Mouse (Mus musculus) bone marrow macrophage, adult 2 months (primary cell): ENCODE measurements around the gene Rcc1l.

Experiments
- CTCF ChIP-seq: IDR thresholded peaks from 2 replicates; pipeline ENCODE4 v1.5.1; 2012; ENCODE audit warnings: low read depth, mild to moderate bottlenecking, low read length, moderate library complexity
- POLR2A ChIP-seq: IDR thresholded peaks from 2 replicates; pipeline ENCODE4 v1.6.1; 2012; ENCODE audit warnings: mild to moderate bottlenecking, low read depth, low read length, borderline replicate concordance

- TF ChIP-seq CTCF (no peak), POLR2A (no peak)
Observed at GRCm38 (mm10) chr5:134099496-134100211, 76.9 kb downstream of the Rcc1l start, which contains the start of gene Castor2.
